Mouse (Mus musculus) hindbrain, embryonic 14.5 days (tissue): ENCODE measurements at regions not wholly inside any gene's neighbourhood (a gene's known extent, or its start where the extent isn't known, plus 50 kb on each side); places are given as distances from the start of the nearest gene placed in this dataset.
"Not testable (repeated sequence)": the region's sequence is repeated elsewhere in the genome, so short reads cannot be mapped to it uniquely, and the experiment has no call there.

ENCODE experiments used
- ATAC-seq: fragments of 200-750 bp; cut with Nextera tagmentation; 2 replicates; pipeline ENCODE4 v1.8.0; 2017; ENCODE audit warnings: moderate number of reproducible peaks, mild to moderate bottlenecking, moderate TSS enrichment, moderate library complexity; ENCODE audit not compliant: low FRiP score
- DNase-seq: peaks from one replicate; pipeline ENCODE4 v3.0.0-alpha.2; 2015; ENCODE audit warnings: low spot score
- H3K27ac ChIP-seq: fragments of 300-500 bp; sonication (generic); 2 replicates; pipeline ENCODE4 v1.5.1; 2014; ENCODE audit warnings: mild to moderate bottlenecking, moderate library complexity
- H3K27me3 ChIP-seq: fragments of 300-500 bp; sonication (generic); 2 replicates; pipeline ENCODE4 v1.6.1; 2014; ENCODE audit warnings: mild to moderate bottlenecking, low read length, mixed read lengths; ENCODE audit not compliant: control insufficient read depth, insufficient read depth
- H3K36me3 ChIP-seq: fragments of 300-500 bp; sonication (generic); replicated peaks from 2 replicates; pipeline ENCODE4 v1.6.1; 2014; ENCODE audit not compliant: control insufficient read depth, insufficient read depth
- H3K4me1 ChIP-seq: fragments of 300-500 bp; sonication (generic); replicated peaks from 2 replicates; pipeline ENCODE4 v1.6.1; 2014; ENCODE audit warnings: antibody characterized with exemption, low read length, mixed read lengths; ENCODE audit not compliant: control insufficient read depth, insufficient read depth
- H3K4me2 ChIP-seq: fragments of 300-500 bp; sonication (generic); replicated peaks from 2 replicates; pipeline ENCODE4 v1.6.1; 2014; ENCODE audit warnings: mild to moderate bottlenecking, moderate library complexity
- H3K4me3 ChIP-seq: fragments of 300-500 bp; sonication (generic); replicated peaks from 2 replicates; pipeline ENCODE4 v1.5.1; 2014; ENCODE audit warnings: mild to moderate bottlenecking, low read length
- H3K9ac ChIP-seq: fragments of 300-500 bp; sonication (generic); 2 replicates; pipeline ENCODE4 v1.6.1; 2014
- H3K9me3 ChIP-seq: fragments of 300-500 bp; sonication (generic); 2 replicates; pipeline ENCODE4 v1.6.1; 2016; ENCODE audit warnings: low read length; ENCODE audit not compliant: control insufficient read depth
- WGBS: fragments of 180-500 bp; shearing (Covaris S2); extraction: QIAGEN DNeasy Blood & Tissue Kit; methylation state at CpG from one replicate; pipeline ENCODE4 v1.1.7; 2014; 5-methylcytosine and 5-hydroxymethylcytosine counted together

DNA sequence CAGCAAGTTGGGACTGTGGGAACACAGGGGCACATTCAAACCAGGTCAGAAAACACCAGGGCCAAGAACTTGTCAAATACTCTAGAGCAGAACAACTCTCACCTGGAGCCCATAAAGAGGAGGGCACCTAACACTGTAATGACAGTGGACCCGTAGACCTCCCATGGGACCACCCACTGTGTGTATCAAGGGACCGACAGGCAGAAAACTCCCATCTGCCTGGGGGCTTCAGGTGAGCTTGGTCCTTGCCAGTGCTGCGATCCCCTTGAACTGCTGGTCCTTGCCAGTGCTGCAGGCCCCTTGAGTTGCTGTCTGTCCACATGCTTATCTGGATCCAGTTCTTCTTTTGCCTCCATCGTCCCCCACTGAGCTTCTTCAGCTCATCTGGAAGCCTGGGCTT, 170.2 kb upstream of the Npvf start:
- DNase-seq: no peak
- Histone ChIP-seq H3K4me1 (peaks cover 43% of the 10 kb centered on the region), H3K9ac (no peak overlapping the region), H3K9me3 (no peaks in the 10 kb centered on the region), H3K27me3 (no peaks in the 10 kb centered on the region), H3K27ac (no peak overlapping the region), H3K36me3 (no peaks in the 10 kb centered on the region), H3K4me2 (no peak overlapping the region), H3K4me3 (no peak overlapping the region)
- 66% methylated on average over 4 of the region's 4 CpGs for WGBS
- no peak for ATAC-seq

DNA sequence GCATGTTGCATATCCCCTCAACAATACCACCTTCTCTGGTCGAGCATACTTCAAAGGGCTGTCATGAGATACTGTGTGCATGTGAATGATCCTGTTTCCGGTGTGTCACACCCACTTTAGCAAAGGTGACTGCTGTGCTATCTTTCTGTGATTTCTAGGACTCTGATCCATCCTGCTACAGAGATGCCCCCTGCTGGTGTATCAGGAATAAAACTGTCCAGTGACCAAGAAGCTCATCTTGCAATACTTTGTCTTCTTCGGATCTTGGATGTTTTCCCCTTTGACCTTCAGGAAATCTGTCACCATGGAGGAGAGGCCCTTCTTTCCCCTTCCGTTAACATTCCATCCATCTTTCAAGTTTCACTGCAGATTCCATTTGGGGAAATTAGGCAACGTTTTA, 177.5 kb upstream of the Npvf start:
- no peaks in the 10 kb centered on the region for H3K4me1 ChIP-seq
- H3K27me3 ChIP-seq: no peaks in the 10 kb centered on the region
- H3K36me3 ChIP-seq: no peaks in the 10 kb centered on the region
- no peak overlapping the region for H3K9ac ChIP-seq
- WGBS: 72% methylated on average over 5 of the region's 5 CpGs
- DNase-seq (no peak), ATAC-seq (no peak)
- no peaks in the 10 kb centered on the region for H3K9me3 ChIP-seq
- no peak overlapping the region for H3K4me2 ChIP-seq
- no peak overlapping the region for H3K4me3 ChIP-seq
- H3K27ac ChIP-seq: no peak overlapping the region

DNA sequence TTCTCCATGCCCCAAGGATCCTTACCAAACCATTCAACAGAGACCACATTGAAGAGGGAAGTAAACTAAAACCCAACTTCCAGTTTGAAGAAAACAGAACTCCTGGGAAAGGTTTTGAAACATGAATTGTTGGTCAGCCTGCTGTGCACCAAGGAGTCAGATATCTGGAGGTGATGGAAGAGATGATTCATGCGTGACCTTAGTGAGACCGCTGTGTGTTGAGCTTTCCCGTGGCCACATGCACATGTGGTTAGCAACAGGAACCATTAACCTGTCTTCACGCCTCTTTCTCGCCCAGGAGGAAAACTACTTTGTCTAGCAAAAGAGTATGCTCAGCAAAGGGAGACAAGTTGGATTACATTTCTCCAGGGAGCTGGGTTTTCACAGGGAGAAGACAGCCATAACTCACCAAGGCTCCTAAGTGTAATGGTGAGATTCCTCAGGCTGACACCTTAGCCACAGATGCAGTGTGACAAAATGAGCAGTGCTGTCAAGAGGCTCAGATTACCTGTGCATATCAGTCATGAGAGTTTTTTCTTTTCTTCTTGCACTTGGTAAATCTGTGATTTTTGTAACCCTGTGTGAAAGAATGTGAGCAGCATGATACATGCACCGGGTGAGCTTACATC, 181.9 kb upstream of the Npvf start:
- 93% methylated on average over 6 of the region's 6 CpGs for WGBS
- no peaks in the 10 kb centered on the region for H3K9me3 ChIP-seq
- no peak overlapping the region for H3K9ac ChIP-seq
- no peaks in the 10 kb centered on the region for H3K27me3 ChIP-seq
- ATAC-seq (no peak), DNase-seq (no peak)
- H3K4me1 ChIP-seq: no peaks in the 10 kb centered on the region
- H3K36me3 ChIP-seq: no peaks in the 10 kb centered on the region
- no peak overlapping the region for H3K4me3 ChIP-seq
- no peak overlapping the region for H3K27ac ChIP-seq
- no peak overlapping the region for H3K4me2 ChIP-seq

DNA sequence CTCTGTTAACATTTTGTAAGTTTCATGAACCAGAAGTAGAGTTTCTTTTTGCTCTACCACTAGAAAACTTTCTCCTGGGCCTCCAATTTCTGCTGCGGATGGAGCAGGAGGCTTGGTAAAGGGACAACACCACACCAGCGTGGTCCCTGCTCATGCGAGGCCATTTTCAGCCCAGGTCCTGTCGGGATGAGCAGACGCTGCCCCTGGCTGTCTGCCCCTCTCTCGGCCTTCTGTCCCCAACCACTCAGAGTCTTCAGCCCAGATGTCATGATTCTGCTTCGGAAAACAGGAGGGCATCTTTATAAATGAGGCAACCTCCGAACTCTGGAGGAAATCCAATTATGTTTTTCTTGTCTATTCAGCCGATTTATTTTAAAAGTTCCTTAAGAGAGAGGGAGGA, 186.6 kb upstream of the Npvf start:
- Histone ChIP-seq H3K27me3 (no peaks in the 10 kb centered on the region), H3K4me3 (no peak overlapping the region), H3K27ac (no peak overlapping the region), H3K9ac (no peak overlapping the region), H3K9me3 (no peaks in the 10 kb centered on the region), H3K4me2 (no peak overlapping the region), H3K36me3 (no peaks in the 10 kb centered on the region), H3K4me1 (no peaks in the 10 kb centered on the region)
- no peak for DNase-seq
- WGBS: 63% methylated on average over 9 of the region's 9 CpGs
- ATAC-seq: no peak

DNA sequence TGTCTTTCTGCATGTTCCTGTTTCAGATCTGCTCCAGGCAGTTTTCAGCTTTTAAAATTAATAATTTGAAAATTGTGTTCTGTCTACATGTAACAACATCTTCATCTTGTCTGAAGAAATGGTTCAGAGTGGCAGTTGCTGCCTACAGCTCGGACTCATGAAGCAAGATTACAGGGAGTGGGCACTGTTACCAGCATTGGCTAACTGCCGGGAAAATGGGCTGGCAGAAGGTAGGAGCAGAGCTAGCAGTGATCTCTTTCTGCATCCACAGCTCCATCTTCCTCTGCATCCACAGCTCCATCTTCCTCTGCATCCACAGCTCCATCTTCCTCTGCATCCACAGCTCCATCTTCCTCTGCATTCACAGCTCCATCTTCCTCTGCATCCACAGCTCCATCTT, 191.0 kb upstream of the Npvf start:
- H3K36me3 ChIP-seq, H3K27me3 ChIP-seq, H3K9me3 ChIP-seq, H3K27ac ChIP-seq, H3K9ac ChIP-seq, ATAC-seq, H3K4me1 ChIP-seq, H3K4me2 ChIP-seq, H3K4me3 ChIP-seq, DNase-seq: not testable (repeated sequence)
- WGBS: 88% methylated on average over 2 of the region's 2 CpGs

DNA sequence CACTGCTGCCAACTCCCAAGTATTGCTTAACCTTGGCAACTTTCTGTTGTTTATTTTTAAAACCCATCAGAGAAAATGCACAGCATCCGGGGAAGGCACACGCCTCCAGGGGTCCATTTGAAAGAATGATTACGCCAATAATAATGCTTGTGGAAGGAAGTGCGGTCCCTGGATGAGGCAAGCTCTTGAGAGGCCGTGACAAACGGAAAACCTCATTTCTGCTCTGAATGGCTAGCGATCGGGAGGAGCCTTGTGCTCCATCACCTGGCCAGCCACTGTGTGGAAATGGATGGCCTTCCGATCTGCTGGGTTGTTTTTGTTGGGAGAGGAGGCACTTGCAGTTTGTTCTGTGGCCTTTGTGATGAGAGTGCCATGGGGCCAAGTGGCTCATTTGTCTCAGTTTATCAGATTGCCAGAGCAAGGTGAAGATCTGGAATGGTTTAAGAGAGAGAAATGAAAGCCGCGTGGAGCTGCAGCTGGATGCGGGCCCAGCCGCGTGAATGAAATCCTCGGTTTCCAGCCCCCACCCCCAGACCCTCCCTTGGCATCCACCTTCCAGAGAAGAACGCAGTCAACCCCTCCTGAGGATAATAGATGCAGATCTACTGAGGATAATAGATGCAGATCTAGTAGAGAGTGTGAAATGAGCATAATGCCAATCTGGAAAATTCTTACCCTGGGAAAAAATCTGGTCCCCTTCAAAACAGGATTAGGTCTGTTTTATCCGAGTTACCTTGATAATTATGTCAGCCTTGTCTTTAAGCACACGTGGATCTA, 192.7 kb upstream of the Npvf start:
- WGBS: 59% methylated on average over 18 of the region's 18 CpGs
- Histone ChIP-seq H3K27me3 (no peaks in the 10 kb centered on the region), H3K4me2 (no peak overlapping the region), H3K9me3 (no peaks in the 10 kb centered on the region), H3K36me3 (no peaks in the 10 kb centered on the region), H3K4me3 (no peak overlapping the region), H3K27ac (peak overlapping the region; percentile 69; the same call in 1 of the 2 replicates), H3K9ac (no peak overlapping the region), H3K4me1 (peaks cover 9% of the 10 kb centered on the region; the same call in 1 of the 2 replicates)
- ATAC-seq (peak; percentile 57; the same call in 1 of the 2 replicates), DNase-seq (no peak)

DNA sequence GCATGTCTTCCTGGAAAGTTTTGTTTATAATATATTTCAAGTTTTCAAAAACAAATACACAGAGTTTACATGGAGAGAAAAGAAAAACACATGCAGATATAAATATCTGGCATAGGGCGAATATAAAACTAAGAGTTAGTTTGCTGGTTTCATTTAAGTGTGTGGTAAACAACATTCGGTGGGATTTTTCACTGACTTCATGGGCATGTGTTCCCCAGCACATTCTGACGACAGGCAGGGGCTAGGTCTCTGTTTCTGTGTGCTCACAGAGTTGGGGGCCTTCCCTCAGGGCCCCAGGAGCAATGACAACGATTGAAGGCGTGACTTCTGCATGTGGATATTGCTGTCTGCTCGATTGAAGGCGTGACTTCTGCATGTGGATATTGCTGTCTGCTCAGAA, 193.3 kb upstream of the Npvf start:
- DNase-seq (no peak), ATAC-seq (no peak)
- Histone ChIP-seq H3K9ac (no peak overlapping the region), H3K4me2 (no peak overlapping the region), H3K27ac (0 out of 2 replicates have a peak overlapping the region, but pooled peaks have one; percentile 23), H3K4me3 (no peak overlapping the region), H3K4me1 (peaks cover 9% of the 10 kb centered on the region; the same call in 1 of the 2 replicates), H3K9me3 (no peaks in the 10 kb centered on the region), H3K27me3 (no peaks in the 10 kb centered on the region), H3K36me3 (no peaks in the 10 kb centered on the region)
- WGBS: 87% methylated on average over 7 of the region's 7 CpGs

DNA sequence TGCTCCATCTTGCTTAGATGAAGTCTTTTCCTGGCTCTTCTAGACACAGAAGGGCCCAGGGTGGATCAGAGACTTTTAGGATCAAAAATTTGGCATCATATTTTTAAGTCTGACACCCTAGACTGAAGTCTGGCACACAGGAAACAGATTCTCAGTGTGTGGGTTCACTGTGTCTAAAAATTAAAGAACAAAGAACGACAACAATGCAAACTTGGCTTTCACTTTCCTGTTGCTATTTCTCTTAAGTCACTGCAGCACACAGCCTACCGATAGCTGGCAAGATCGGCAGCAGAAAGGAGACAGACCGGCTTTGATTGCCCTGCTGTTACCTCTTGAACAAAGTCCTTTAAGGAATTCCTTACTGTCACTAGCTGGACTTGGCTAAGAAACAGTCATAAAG, 204.9 kb upstream of the Npvf start:
- Histone ChIP-seq H3K4me2 (no peak overlapping the region), H3K9ac (no peak overlapping the region), H3K27me3 (no peaks in the 10 kb centered on the region), H3K27ac (no peak overlapping the region), H3K4me1 (no peaks in the 10 kb centered on the region), H3K9me3 (no peaks in the 10 kb centered on the region), H3K4me3 (no peak overlapping the region), H3K36me3 (no peaks in the 10 kb centered on the region)
- DNase-seq: no peak
- 98% methylated on average over 4 of the region's 4 CpGs for WGBS
- no peak for ATAC-seq

DNA sequence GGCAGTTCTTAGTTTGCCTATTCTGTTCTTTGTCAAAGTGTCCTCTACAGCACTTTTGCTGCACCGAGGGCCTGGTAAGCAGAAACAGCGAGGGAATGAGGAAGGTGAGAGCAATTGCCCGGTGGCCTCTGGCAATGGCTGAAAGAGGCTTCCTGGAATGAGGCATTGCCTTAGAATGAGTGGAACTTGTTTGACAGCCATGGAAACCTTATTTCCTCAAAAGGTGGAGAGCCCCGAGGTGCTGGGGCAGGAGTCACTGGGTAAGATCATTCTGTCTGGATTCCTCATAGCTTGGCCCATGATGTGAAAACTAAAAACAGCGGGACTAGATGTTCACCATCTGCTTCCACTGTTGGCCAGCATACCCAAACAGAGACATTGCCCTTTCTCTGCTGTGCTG, 223.8 kb upstream of the Npvf start:
- Histone ChIP-seq H3K9me3 (no peaks in the 10 kb centered on the region), H3K36me3 (no peaks in the 10 kb centered on the region), H3K27me3 (no peaks in the 10 kb centered on the region), H3K4me1 (no peaks in the 10 kb centered on the region), H3K4me3 (no peak overlapping the region), H3K27ac (no peak overlapping the region), H3K4me2 (no peak overlapping the region), H3K9ac (no peak overlapping the region)
- 93% methylated on average over 5 of the region's 5 CpGs for WGBS
- DNase-seq (no peak), ATAC-seq (no peak)
